Mouse (Mus musculus): ENCODE data around the gene Zfx. TPM values are rescaled to one million over a fixed set of nuclear protein-coding genes. Genes with fewer than 3 reads are reported as not detected.
A peak's percentile ranks its signal among the peaks of the same experiment; 100 is the strongest.

Zfx gene
- total RNA-seq (2015) (37.8 and 45.3 TPM in 2 replicates), total RNA-seq (2017) (32.1 and 32.6 TPM in 2 replicates)

DNA sequence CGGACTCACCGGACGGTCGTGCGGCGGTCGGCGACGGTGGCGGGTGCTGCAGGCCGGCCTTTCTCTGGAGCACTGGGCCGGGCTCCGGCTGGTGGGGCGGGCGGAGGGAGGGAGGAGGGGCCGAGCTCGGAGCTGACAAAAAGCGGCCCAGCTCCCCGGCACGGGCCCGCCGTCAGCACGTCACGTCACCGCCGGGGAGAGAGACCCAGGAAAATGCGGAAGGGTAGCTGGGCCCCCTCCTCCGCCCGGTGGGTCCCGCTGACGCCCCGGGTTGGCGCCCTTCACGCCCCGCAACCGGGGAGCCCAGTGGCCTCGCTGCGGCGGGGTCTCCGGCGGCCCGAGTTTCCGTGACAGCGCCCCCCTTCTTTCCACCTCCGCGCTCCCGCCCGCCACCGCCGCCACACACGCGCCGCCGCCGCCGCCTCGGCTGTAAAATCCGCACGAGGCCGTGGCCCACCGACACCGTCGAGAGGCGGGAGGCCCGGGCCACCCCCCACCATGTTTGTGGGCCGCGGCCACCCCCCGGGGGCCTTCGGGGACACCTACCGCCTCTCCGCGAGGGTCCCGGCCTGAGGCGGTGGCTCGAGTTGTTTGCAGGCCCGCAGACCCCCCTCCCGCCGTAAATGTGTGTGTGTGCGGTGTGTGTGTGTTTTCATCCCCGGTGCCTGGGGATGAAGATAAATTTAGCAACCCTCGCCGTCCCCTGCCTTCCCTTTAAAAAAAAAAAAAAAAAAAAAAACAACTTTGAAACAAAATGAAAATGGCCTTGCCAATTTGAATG lies at the start of gene Zfx:
TSS of gene Zfx (minus strand) at position 644 of the 781 bp plus-strand sequence.
- peak; percentile 67 for ATAC-seq (ENCODE audit: poor library complexity, severe bottlenecking)

DNA sequence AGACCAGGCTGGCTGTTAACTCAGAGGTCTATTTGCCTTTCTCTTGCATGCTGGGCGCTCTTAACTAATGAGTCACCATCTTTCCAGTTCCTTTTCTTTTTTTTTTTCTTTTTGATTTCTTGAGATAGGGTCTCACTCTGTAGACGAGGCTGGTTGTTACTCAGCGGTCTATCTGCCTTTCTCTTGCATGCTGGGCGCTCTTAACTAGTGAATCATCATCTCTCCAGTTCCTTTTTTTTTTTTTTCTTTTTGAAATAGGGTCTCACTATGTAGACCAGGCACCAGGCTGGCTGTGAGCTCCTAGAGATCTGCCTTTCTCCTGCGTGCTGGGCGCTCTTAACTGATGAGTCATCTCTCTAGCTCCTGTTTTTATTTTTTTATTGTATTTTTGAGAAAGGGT lies 45.8 kb upstream of the Zfx start:
- ATAC-seq (ENCODE audit: poor library complexity, severe bottlenecking), result no peak

DNA sequence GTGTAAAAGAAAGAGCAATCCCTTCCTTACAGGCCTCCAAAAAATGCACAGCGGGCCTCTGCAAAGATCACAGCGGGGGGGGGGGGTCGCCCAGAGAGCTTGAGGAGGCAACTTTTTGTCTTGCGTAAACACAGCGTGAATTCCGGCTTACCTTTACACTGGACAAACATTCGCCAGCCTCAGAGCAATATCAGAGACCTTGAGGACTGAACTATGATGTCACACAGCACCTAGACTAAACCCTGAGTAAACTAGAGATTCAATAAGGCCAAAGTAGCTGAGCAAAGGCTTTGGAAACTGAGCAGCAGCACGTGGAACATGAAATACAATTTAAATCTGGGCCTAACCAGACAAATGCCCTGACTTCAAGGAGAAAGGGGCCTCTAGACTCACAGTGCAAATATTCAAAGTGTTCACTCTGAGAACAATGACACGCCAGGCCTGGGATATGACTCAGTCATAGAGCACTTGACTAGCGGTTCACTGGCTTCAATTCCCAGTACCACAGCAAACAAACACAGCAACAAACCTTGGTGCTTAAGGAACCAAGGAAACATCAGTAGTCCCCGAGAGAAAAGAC lies 28.8 kb upstream of the Zfx start:
- no peak for ATAC-seq (ENCODE audit: poor library complexity, severe bottlenecking)

DNA sequence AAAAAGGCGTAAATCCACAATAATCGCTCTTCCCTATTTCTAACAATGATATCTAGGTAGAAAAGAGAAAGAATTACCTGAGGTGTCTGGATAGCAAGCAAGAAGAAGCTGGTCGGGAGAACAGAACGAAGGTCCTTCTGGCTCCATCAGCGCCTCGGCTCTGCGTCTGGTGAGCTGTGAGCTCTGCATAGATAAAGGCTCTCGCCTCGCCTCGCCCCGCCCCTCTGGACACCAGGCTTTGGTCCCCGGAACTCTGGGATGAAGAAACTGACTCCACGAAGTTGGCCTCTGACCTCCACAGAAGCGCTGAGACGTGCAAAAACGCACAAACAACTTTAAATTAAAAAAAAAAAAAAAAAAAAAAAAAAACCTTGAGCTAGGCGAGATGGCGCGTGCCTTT lies 27.0 kb upstream of the Zfx start:
- ATAC-seq (ENCODE audit: poor library complexity, severe bottlenecking), result no peak

DNA sequence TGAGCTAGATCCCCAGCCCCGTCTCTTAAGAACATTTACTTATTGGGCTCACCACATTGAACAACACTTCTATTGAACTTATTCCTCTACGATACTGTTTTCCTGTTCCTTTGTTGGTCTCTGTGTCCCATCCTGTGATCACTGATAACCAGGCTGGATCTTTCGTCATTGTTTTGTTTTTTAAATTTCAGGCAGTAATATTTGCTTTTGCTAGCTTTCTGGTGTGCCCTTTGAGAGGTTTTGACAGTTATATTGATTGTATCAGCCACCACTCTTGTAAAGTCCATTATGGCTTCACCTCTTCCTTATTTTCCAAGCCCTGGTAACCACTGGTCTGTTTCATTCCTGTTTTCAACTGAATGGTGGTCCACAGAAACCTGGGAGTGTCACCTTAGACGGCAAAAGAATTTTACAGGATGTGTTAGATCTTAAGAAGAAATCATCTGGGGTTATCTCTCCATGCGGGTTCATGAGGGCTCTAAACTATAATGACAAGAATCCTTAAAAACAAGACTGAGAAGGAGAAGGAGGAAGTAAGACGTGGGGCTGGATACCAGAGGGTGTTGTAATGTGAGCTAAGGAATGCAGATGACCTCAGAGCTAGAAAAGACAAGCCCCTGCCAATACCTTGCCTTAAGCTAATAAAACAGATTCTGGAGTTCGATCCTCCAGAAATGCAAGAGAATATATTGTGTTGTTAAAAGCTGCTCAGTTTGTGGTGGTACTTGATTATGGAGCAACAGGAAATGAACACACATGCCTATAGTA lies 18.7 kb upstream of the Zfx start:
- ATAC-seq (ENCODE audit: poor library complexity, severe bottlenecking), result peak; percentile 79

DNA sequence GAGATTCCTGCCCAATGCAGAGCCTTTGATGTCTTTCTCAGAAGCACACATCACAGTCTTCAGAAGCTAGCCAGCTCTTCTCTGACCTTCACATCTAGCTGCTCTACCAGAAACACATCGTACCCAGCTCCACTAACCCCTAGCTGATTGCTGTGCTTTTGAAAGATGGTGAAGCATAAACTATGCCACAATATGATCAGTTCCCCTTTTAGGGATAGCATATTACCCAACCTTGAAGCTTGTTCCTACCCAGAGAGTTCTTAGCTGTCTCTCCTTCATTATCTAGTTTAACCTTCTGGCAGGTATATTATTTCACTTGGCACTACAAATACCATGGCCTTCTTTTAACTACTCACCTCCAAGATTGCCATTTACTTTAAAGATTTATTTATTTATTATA lies 16.6 kb upstream of the Zfx start:
- ATAC-seq (ENCODE audit: poor library complexity, severe bottlenecking), result peak; percentile 89

DNA sequence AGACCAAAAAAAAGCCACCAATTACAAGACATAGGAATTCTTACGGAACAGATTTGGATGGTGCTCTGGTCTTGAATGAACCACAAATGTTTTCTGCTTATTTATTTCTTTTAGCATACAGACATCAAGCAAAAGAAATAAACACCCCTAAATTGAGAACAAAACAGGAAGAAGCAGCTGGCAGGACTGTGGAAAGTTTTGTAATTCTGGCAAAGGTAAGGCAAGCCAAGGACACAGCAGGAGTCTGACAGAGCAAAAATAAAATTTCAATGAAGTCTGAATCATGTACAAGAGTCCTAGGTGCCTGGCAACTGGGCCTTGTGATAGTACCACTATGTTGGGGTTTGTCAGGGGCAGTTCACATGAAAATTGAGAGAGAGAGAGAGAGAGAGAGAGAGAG lies 14.8 kb upstream of the Zfx start:
- ATAC-seq (ENCODE audit: poor library complexity, severe bottlenecking), result no peak

DNA sequence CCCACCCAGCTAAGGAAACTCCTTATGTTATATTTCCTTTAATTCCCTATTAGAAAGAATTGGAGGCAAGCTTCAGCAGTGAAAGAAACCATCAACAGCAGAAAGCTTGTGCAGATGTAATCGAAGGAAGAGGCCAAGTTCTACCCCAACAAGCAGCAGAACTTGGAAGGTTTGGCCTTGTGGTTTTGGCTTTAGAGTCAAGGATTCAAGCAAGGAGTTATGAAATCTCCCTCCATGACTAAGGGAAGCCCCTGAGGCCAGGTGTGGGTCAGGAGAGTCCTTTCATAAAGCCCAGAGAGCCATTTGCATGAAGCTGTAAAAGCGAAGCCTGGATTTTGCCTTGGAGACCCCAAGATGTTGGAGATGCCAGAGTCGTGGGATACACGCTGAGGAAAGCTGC lies 11.6 kb upstream of the Zfx start:
- no peak for ATAC-seq (ENCODE audit: poor library complexity, severe bottlenecking)

DNA sequence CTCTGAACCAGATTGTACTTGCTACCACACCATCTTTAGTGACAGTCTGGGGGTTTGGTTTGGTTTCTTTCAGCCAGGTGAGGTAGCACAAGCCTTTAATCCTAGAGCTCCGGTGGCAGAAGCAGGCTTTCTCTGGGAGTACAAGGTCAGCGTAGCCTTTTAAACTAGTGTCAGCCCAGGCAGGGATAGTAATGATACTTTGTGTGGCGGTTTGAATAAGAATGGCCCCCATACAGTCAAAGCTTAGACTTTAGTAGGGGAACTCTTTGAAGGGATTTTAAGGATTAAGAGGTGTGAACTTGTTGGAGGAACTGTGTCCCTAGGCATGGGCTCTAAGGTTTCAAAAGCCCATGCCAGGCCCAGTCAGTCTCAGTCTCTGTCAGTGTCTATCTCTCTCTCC lies 10.0 kb upstream of the Zfx start:
- ATAC-seq (ENCODE audit: poor library complexity, severe bottlenecking), result no peak

DNA sequence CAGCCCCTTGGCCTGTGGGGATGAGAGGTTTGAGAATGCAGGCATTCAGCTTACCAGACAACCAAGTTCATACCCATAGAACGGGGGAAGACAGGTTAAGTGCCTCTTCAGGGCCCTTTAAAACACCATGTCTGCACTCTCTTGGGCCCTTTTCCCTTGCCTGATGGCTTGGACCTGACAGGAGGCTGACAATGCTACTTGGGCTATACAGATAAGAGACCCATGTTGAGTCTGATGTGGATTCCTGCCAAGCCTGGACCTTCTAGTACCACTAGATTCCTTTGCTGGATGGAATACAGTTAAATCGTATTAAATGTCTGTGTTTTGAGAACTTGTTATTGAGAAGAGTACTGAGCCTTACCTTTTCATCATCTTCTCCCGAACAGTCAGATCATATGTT lies 8.7 kb upstream of the Zfx start:
- no peak for ATAC-seq (ENCODE audit: poor library complexity, severe bottlenecking)

DNA sequence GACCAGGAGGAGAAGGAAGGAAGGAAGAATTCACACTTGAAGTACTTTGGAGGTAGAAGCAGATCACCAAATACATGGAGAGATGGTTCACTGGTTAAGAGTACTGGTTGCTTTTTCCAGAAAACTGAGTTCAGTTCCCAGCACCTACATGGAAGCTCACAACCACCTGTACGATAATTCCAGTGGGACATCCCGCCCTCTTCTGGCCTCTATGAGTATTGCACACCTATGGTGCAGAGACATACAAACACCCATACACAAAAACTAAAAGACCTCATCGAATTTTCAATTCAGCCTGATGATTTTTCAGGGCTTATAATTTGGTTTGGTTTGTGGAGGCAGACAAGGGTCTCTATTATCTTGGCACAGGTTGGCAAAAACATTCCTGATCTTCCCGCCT lies 6.2 kb upstream of the Zfx start:
- ATAC-seq (ENCODE audit: poor library complexity, severe bottlenecking), result no peak

DNA sequence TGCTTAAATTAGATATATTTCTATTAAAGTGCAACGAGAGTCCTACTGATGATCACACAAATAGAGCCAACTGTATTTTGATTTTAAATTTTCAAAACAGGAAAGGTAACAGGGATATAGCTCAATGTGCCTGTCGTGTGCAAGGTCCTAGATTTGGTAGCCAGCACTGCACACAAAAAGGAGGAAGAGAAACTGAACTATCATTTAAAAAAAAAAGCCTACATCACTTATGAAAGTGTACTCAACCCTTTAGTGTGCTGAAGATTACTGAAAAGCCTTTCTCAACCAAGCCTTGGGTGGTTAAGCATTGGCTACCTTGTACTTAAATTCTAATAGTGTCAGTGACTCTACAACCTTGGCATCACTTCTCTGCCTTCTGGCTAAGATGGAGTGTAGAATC lies 2.4 kb upstream of the Zfx start:
- ATAC-seq (ENCODE audit: poor library complexity, severe bottlenecking), result no peak

DNA sequence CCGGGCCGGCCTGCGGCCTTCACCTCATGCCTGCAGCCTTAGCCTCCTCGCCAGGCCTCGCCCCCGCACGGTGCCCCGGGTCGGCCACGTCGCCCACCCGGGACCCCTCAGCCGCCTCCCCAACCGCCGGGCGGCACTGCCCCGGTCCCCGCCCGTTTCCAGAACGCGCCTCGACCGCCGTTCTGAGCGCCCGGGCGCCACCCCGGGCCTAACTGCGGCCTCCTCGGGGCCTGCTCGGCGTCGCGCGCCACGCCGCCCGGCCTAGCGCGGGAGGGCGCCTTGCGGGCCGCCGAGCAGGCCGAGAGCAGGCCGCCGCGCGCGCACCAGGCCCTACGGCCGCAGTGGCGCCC lies 818 bp downstream of the Zfx start:
- no peak for ATAC-seq (ENCODE audit: poor library complexity, severe bottlenecking)

DNA sequence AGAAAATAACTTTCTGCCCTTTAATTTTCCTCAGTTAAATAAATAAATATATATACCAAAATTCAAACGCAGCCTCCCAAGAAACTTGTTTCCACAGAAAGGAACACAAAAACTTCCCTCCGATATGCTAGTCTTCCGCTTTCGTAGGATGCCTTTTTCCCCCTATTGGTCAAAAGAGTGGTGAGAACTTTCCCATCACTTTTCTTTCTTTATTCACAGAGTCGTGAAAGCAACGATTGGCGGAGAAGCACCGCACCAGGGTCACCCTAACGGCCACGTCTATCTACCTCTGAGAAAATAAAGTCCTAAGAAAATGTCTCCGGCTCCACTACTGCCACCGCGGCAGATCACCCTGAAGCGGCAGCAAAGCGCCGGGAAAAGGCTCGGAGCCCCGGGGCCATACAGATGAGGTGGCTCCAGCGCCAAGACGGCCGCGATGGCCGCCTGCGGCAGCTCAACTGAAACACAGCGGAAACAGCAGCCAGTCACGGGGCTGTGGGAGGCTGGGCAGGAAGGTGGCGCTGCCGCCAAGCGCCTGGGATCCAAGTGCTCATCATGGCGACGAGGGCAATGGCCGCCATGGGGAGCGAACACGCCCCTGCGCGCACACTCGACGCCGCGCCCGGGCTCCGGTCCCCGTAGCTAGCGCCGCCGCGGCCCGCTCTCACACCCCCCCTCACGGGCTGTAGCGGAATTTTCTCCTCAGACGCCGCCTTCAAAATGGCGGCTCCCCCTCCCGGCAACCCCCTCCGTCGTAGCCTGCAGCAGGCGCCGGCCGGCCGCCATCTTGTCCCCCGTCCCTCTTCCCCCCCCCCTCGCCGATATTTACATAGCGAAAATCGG lies 1.4 kb downstream of the Zfx start:
- peak; percentile 79 for ATAC-seq (ENCODE audit: poor library complexity, severe bottlenecking)

DNA sequence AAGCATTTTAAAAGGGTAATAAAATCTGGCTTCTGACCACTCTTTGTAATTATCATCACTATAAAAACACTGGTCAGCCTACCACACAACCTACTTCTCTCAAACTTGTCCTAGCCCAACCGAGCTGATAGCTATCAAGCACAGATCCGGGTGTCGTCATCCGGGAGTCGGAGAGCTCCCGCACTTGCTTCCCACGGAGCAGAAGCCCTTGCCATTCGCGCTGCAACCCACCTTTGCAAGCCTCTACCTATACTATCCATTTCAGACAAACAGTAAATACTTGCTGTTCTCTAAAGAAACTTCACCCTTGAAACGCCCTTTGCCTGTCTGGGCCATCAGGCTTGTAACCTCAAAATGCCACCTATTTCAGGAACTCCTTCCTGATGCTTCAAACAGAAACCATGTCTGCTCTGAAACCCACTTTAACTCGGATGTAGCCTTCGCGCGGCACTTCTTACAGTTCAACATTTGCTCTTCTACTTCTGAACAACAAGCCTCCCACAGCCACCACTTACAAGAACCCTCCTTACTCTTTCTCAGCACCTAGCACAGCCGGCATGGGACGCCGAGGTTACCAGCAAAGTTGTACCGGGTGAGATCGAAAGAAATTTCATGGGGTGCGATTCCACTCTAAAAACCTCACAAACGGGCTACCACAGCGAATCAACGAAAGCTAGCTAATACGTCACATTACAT lies 2.2 kb downstream of the Zfx start:
- ATAC-seq (ENCODE audit: poor library complexity, severe bottlenecking), result no peak

DNA sequence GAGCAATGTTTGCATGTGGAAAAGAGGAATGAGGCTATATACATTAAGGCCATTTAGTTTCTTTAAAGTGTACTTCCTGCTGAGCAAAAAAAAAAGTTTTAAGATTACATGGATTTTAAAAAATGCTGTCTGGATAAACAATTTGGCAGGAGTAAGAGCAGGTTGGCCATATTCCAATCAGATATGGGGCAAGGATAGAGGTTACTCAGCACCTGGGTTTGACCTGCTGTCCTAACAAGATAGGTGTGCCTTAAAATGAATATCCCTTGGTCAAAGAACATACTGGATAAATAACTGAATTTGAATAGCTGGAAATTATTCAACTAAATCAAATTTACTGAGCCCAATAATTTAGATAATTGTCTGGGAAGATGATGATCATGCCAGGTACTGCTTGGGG lies 5.2 kb downstream of the Zfx start:
- ATAC-seq (ENCODE audit: poor library complexity, severe bottlenecking), result no peak

DNA sequence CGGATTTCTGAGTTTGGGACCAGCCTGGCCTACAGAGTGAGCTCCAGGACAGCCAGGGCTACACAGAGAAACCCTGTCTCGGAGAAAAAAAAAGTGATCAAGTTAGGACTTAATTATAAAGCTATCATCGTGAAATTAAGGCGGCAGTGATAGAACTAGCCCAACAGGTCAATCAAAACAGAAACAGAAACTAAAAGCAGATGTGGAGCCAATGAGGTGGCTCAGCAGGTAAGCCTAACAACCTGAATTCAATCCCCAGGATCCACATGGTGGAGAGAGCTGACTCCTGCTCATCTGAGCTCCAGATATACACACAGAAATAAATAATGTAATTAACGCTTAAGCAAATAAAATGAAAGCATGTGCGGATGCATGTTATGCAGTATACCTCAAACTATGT lies 7.6 kb downstream of the Zfx start:
- ATAC-seq (ENCODE audit: poor library complexity, severe bottlenecking), result no peak

DNA sequence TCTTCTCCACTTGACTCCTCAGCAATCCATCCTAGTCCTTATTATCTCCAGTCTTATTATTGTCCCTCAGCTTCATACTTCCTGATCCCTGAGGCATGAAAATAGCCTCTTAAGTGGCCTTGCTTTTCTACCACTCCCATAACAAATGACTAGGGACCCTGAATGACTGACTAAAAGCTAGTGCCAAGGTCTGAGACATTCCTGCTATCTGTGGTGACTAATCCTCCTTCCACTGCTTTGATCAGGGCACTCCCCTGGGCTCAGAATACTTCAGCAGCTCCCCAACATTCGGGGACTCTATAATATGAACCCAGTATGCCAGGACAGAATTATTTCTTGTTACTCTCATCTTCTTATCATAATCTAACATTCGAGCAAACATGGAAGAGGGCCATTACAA lies 17.5 kb downstream of the Zfx start:
- ATAC-seq (ENCODE audit: poor library complexity, severe bottlenecking), result no peak

DNA sequence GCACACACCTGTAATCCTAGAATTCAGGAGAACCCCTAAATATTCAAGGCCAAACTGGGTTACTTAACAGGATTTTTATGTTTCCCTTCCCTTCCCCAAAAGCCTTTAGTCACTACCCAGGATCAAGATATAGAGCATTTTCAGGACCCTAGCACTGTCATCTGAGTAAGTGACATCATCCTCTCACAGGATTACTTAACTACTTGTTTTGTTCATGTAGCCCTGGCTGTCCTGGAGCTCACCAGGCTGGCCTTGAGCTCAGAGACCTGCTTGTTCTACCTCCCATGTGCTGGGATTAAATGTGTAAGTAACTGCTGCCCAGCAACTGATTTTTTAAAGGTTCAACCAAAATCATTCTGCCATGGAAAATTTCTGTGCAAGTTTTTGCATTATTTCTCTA lies 20.6 kb downstream of the Zfx start:
- ATAC-seq (ENCODE audit: poor library complexity, severe bottlenecking), result no peak

DNA sequence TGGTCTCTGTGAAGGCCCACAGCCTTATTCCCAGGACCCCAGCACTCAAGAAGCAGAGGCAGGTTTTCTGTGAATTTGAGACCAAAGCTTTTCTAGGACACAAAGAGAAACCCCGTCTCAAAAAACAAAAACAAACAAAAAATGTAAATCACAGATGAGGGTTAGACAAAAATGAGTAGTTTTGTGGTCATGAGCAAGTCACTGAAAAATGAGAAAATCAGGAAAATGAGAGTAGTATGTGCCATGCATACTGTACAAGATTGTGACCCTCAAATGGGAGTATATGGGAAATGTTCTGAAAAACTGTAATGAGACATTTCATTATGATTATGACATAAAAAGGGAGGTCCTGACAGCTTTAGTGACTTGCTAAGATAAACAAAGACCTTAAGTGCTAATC lies 22.9 kb downstream of the Zfx start:
- no peak for ATAC-seq (ENCODE audit: poor library complexity, severe bottlenecking)

DNA sequence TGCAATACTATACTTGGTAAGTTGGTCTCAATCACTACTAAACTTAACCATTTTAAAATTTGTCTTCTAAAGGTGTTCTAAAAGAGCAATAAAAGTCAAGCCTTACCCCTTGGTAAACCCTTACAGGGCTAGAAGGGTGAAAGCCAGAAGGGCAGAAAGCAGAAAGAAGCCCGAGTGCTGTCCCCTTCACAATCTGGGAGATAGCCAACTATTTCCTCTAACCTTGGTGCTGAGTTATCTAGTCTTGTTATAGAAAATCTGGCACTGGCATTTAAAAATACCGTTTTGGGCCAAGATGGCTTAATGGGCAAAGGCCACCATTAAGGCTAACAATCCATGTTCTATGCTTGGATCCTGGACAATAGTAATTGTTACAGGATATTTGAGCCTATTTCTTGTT lies 32.5 kb downstream of the Zfx start:
- no peak for ATAC-seq (ENCODE audit: poor library complexity, severe bottlenecking)

Data from megakaryocyte, adult 5-6 weeks (primary cell).